Mouse (Mus musculus) heart, adult 2 months (tissue): ENCODE data around the gene Tgfbr3. TPM values are rescaled to one million over a fixed set of nuclear protein-coding genes. Genes with fewer than 3 reads are reported as not detected.

Source experiments
- DNase-seq, 2 experiments: peaks; one replicate each; pipeline ENCODE4 v3.0.0; 2021
- H3K27ac ChIP-seq: fragments of 200-600 bp; 2 replicates; pipeline ENCODE4 v1.8.1; 2022
- H3K27me3 ChIP-seq: fragments of 200-500 bp; 2 replicates; pipeline ENCODE4 v1.6.1; 2012; ENCODE audit warnings: mild to moderate bottlenecking, low read length, inconsistent platforms, mixed read lengths; ENCODE audit not compliant: control insufficient read depth, insufficient read depth
- H3K36me3 ChIP-seq: fragments of 200-500 bp; 2 replicates; pipeline ENCODE4 v1.6.1; 2012; ENCODE audit warnings: low read length, inconsistent platforms; ENCODE audit not compliant: control insufficient read depth, insufficient read depth
- H3K4me1 ChIP-seq: fragments of 200-500 bp; 2 replicates; pipeline ENCODE4 v1.6.1; 2011; ENCODE audit warnings: low read length; ENCODE audit not compliant: control insufficient read depth, insufficient read depth
- H3K4me3 ChIP-seq: fragments of 200-600 bp; 2 replicates; pipeline ENCODE4 v1.8.1; 2022
- H3K79me2 ChIP-seq: fragments of 200-500 bp; replicated peaks from 2 replicates; pipeline ENCODE4 v1.6.1; 2012; ENCODE audit warnings: mild to moderate bottlenecking, inconsistent platforms, low read length, moderate library complexity, mixed read lengths; ENCODE audit not compliant: control insufficient read depth, insufficient read depth
- H3K9ac ChIP-seq: fragments of 200-500 bp; 2 replicates; pipeline ENCODE4 v1.6.1; 2012; ENCODE audit warnings: low read depth, mild to moderate bottlenecking, control low read depth, inconsistent platforms, low read length, mixed read lengths
- CTCF ChIP-seq: fragments of 200-600 bp; IDR thresholded peaks from 2 replicates; pipeline ENCODE4 v1.8.1; 2022; ENCODE audit warnings: antibody characterized with exemption, mild to moderate bottlenecking, moderate library complexity
- EP300 ChIP-seq: fragments of 200-500 bp; IDR thresholded peaks from 2 replicates; pipeline ENCODE4 v1.6.1; 2011; ENCODE audit warnings: low read depth, low read length, control low read depth; ENCODE audit not compliant: insufficient read depth
- POLR2A ChIP-seq: fragments of 200-500 bp; IDR thresholded peaks from 2 replicates; pipeline ENCODE4 v1.6.1; 2011; ENCODE audit warnings: mild to moderate bottlenecking, low read depth, low read length, control low read depth; ENCODE audit not compliant: insufficient read depth
- WGBS: fragments of 180-500 bp; shearing (Covaris S2); methylation state at CpG from one replicate; pipeline ENCODE4 v1.1.7; 2018; 5-methylcytosine and 5-hydroxymethylcytosine counted together
- intact Hi-C: fragments of 180-260 bp; cut with DNase I; formaldehyde crosslinking; loops from one replicate; pipeline ENCODE4 v1.15.1; 2025
- polyA plus RNA-seq: library from polyadenylated mRNA; depleted of rRNA; stranded (reverse); fragments of >200 nt; gene quantifications from 2 replicates; pipeline ENCODE4 v1.2.3, GENCODE M21; 2012
- total RNA-seq, 2 experiments: library from RNA; stranded (reverse); gene quantifications; 2 replicates each; pipeline ENCODE4 v1.2.3; 2021

Gene Tgfbr3
- total and polyA plus RNA-seq, 3 experiments: 27.2 to 47.6 (median 41.2) TPM

- intact Hi-C loops: no loop called here
- peaks cover 2% of the 10 kb centered on the region; the same call in 1 of the 2 replicates for H3K4me1 ChIP-seq
- H3K27ac ChIP-seq: no peak overlapping the region
- TF ChIP-seq EP300 (no peak), CTCF (no peak), POLR2A (no peak)
- no peak for DNase-seq
- H3K27me3 ChIP-seq: no peaks in the 10 kb centered on the region; the same call in 1 of the 2 replicates
- no peaks in the 10 kb centered on the region for H3K36me3 ChIP-seq
- H3K4me3 ChIP-seq: no peak overlapping the region
- H3K9ac ChIP-seq: no peak overlapping the region
- no peaks in the 10 kb centered on the region for H3K79me2 ChIP-seq
- 61% methylated on average over 13 of the region's 13 CpGs for WGBS
Measured at GRCm38 (mm10) chr5:107304117-107304825, 14.8 kb upstream of the Tgfbr3 start.

- Histone ChIP-seq H3K4me1 (peaks cover 2% of the 10 kb centered on the region; the same call in 1 of the 2 replicates), H3K36me3 (no peaks in the 10 kb centered on the region), H3K79me2 (no peaks in the 10 kb centered on the region), H3K27me3 (no peaks in the 10 kb centered on the region; the same call in 1 of the 2 replicates), H3K27ac (no peak overlapping the region), H3K9ac (no peak overlapping the region), H3K4me3 (no peak overlapping the region)
- WGBS: 15% methylated on average over 11 of the region's 11 CpGs
- intact Hi-C loops: no loop called here
- peak in 1 of 2 experiments; percentile 17 for DNase-seq
- TF ChIP-seq CTCF: 0 out of 2 replicates have a peak, but pooled peaks have one; percentile 9
- no peak for TF ChIP-seq EP300
- TF ChIP-seq POLR2A: no peak
Measured at GRCm38 (mm10) chr5:107303350-107303861, 14.0 kb upstream of the Tgfbr3 start.

GRCm38 (mm10) chr5:107298854-107299253 is 9.4 kb upstream of the Tgfbr3 start:
- 72% methylated on average over 11 of the region's 11 CpGs for WGBS
- DNase-seq: no peak
- intact Hi-C loops: no loop called here
- H3K36me3 ChIP-seq: no peaks in the 10 kb centered on the region
- H3K9ac ChIP-seq: no peak overlapping the region
- H3K27me3 ChIP-seq: no peaks in the 10 kb centered on the region
- no peak overlapping the region for H3K27ac ChIP-seq
- no peak for TF ChIP-seq CTCF
- no peak for TF ChIP-seq EP300
- TF ChIP-seq POLR2A: no peak
- no peak overlapping the region for H3K4me3 ChIP-seq
- no peaks in the 10 kb centered on the region for H3K79me2 ChIP-seq
- peaks cover 2% of the 10 kb centered on the region; the same call in 1 of the 2 replicates for H3K4me1 ChIP-seq

- intact Hi-C loops: no loop called here
- no peaks in the 10 kb centered on the region for H3K4me1 ChIP-seq
- H3K27ac ChIP-seq: no peak overlapping the region
- DNase-seq: no peak
- 60% methylated on average over 9 of the region's 9 CpGs for WGBS
- TF ChIP-seq CTCF (no peak), EP300 (no peak), POLR2A (no peak)
- no peaks in the 10 kb centered on the region for H3K27me3 ChIP-seq
- H3K79me2 ChIP-seq: no peaks in the 10 kb centered on the region
- H3K36me3 ChIP-seq: no peaks in the 10 kb centered on the region
- H3K4me3 ChIP-seq: no peak overlapping the region
- H3K9ac ChIP-seq: no peak overlapping the region
Measured at GRCm38 (mm10) chr5:107296512-107297322, 7.3 kb upstream of the Tgfbr3 start.

GRCm38 (mm10) chr5:107295817-107296511 is 6.5 kb upstream of the Tgfbr3 start:
- Histone ChIP-seq H3K4me1 (no peaks in the 10 kb centered on the region), H3K4me3 (no peak overlapping the region), H3K79me2 (no peaks in the 10 kb centered on the region), H3K9ac (no peak overlapping the region), H3K36me3 (no peaks in the 10 kb centered on the region), H3K27ac (no peak overlapping the region), H3K27me3 (no peaks in the 10 kb centered on the region)
- WGBS: 89% methylated on average over 16 of the region's 16 CpGs
- TF ChIP-seq EP300: no peak
- TF ChIP-seq POLR2A: no peak
- no peak for TF ChIP-seq CTCF
- intact Hi-C loops: no loop called here
- DNase-seq: no peak
